Mouse (Mus musculus) thymus, adult 18-20 months (tissue): ENCODE measurements around the gene Clcnka.

ENCODE experiments used
- DNase-seq, 2 experiments: peaks; one replicate each; pipeline ENCODE4 v3.0.0; 2022; ENCODE audit warnings: mixed read lengths in 2 of 2

The Clcnka gene

DNA sequence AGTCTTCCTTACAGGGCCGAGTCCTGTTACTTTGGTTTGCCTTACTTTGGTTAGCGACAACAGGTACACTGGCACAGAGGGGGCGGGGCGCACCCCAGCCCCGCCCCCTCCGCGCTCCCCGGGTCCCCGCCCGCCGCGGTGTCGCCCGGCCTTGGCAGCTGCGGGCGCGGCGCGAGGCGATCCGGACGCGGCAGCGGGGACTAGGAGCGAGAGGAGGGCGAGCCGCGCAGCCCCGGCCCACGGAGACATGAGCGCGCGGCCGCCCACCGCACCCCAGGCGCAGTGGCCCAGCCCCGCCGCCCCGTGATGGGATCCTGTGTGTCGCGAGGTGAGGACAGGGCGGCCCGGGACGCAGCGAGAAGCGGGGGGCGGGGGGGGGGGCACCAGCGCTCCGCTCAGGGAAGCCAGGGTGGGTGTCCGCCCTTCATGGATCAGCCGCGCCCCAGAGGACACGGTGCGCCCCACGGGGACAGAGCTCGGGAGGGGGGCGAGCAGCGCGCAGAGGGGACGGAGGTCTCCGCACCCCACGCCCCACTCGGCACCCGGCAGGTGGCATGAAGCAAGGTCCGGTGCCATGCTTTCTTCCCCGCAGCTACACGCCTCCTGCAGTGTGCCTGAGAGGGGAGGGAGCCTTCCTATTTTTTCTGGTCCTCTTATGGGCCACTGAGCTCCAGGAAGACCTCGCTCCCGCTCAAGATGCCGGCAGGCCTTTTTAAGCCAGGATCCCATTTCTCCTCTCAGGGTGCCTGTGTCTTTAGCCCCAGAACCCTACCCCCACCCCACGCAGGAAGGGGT, 30.3 kb downstream of the Clcnka start, which contains the start of gene Fam131c:
Fam131c (plus strand) TSS at position 224 of the 795 bp plus-strand sequence.
- DNase-seq: no peak

DNA sequence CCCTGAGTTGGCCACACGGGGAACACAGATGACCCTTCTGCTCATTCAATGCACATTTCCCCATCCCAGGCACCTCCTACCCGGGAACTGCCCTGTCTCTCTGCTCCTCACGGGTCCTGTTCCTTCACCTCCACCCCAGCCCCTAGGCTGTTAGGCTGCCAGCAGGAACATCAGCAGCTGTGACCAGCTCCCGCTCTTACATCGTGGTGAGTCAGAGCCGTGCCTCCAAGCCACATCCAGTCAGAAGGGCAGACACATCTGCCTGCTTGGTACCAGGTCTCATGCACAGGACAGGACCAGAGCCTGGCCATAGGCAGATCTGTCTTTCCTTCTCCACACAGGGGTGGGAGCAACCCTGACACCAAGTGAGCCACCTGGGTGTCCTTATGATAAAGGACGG, 32.6 kb downstream of the Clcnka start:
- no peak for DNase-seq

DNA sequence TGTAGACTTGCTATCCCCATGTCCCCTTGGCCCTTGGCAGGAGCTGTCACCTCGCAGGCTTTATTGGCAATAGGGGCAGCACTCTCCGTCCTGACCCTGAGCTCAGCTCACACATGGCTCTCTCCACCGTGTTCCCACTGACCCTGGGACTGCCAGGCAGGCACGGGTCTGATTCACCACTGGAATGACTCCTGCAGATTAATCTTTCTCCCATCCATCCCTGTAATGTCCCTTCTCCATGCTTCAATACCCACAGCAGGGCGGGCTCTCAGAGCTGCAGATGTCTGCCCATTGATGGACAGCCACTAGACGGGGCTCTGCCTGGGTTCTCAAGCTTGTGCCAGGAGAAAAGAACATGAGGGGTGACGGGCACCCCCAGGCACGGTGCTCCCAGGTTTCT, 33.4 kb downstream of the Clcnka start:
- DNase-seq: no peak

DNA sequence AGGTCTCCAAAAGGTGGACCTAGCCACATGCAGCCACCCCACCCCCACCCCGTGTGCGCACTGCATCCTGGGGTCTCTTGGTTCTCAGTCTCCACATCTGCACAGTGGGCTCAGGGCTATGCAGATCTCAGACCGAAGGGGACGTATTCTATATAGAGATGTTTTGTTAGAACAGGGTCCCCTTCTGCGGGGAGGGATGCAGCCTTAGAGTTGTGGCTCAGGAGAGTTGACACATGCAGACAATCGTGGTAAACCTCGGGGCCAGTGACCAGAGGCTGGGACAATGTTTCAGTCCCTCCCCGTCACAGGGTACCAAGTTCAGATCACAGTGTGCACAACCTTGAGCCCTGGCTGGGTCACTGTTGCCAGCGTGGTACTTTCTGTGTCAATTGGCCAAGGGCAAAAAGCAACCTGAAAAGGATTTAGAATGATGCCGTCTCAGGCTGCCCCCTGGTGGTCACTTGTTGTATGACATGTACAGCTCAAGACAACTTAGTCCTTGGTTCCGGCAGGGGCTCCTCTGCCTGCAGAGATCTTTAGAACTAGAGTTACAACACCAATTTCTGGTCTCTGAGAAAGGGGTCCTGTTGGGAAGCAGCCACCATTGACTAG, 35.5 kb downstream of the Clcnka start:
- no peak for DNase-seq

DNA sequence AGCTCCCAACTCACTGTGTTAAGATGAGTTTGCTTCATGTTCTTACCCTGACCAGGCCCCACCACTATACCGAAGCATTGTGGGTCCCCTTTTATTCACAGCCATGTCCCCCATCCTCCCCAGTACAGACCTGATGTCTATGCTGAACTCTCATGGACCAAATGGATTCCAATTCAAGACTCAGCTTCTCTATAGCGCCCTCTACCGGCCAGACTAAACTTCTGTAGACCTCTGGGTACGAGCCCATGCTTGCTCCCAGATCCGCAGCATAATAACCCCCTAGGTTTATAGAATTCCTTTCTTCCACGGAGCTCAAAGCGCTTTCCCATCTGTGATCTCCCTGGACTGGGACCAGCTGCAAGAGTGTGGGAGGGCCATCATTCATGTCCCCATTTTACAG, 37.7 kb downstream of the Clcnka start:
- DNase-seq: no peak

DNA sequence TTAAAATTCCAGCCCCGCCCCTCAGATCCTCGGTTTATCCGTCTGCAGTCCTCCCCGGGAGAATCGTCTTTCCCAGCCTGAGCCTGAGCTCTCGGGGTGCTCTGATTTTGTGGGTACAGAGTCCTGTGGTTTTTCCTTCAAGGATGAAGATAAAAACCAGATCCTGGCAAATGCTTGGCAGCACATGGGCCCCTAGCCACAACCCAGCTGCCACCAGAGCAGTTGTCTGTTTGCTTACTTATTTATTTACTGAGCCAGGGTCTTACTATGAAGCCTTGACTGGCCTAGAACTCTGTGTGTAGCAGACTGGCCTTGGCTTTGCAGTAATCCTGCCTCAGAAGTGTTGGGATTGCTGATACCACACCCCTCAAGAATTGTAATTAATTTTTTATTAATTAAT, 39.3 kb downstream of the Clcnka start:
- no peak for DNase-seq

DNA sequence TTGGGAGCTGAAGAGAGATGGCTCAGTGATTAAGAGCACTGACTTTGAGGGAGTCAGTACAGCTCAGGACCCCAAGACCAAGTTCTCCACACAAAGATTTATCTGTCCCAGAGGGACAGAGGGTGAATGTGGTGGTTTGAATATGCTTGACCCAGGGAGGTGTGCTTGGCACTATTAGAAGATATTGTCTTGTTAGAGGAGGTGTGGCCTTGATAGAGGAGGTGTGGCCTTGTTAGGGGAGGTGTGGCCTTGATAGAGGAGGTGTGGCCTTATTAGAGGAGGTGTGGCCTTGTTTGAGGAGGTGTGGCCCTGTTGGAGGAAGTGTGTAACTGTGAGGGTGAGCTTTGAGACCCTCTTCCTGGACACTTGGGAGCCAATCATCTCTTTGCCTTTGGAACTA, 40.7 kb downstream of the Clcnka start:
- no peak for DNase-seq

DNA sequence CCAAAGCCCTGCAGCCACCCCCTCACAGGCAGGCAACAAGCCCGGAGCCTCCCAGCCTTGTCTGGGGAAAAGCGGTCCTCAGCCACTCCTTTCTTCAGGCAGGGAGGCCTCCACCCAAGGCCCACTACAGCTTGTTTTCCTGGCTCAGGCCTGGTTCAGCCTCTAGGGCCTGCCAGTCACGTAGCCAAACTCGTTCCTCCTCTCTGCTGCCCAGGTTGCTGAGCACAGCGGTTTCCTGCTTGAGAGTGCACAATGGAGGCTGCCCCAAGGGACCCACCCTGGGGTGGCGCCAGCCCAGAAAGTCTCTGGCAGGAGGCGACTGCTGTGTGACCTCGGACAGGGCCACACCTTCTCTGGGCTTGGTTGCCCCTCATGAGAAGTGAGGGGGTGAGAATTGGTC, 44.7 kb downstream of the Clcnka start:
- no peak for DNase-seq

DNA sequence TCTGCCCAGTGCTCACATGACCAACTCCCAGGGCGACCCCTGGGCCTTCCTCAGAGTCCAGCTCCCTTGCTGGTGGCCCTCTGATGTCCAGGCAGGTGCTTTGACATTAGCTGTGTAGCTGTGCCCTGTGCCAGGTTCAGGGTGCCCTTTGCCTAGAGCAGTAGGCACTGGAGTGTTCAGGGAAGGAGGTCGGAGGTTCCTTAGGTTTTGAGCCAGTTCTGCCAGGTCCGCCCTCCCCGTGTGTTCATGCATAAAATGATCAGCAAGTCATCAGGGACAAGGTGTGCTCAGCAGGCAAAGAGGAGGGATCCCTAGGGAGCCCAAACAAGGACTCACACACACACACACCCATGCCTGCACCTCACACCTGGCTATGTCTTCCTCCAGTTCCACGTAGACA, 45.5 kb downstream of the Clcnka start:
- DNase-seq: no peak

DNA sequence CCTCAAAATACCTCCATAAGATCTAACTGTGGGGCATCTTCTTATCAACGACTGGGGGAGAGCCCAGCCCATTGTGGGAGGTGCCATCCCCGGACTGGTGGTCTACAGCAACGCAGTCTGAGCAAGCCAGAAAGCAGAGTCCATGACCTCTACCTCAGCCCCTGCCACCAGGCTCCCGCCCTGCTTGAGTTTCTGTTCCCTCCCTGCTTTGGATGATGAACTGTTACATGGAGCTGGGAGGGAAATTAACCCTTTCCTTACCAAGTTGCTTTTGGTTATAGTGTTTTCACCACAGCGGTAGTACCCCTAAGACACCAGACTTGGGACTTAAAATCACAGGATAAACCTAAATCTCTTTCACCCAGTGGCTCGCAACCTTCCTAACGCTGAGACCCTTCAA, 46.6 kb downstream of the Clcnka start:
- no peak for DNase-seq

DNA sequence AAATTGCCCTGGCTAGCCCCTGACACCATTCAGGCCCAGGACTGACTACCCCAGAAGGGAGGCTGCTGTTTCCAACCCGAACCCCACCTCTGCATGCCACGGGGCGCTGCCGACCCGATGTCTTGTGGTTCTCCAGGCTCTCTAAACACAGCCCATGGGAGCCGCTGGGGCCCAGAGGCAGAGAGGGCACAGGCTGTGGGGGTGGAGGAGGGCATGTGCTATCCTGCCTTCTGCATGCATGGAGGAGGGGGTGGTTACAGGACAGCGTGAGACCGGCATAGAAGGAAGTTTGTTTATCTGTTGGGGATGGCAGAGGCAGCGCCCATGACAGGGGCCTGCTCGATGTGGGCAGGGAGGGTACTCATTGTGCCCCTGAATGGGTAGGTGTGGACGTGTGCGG, 48.5 kb downstream of the Clcnka start:
- no peak for DNase-seq

DNA sequence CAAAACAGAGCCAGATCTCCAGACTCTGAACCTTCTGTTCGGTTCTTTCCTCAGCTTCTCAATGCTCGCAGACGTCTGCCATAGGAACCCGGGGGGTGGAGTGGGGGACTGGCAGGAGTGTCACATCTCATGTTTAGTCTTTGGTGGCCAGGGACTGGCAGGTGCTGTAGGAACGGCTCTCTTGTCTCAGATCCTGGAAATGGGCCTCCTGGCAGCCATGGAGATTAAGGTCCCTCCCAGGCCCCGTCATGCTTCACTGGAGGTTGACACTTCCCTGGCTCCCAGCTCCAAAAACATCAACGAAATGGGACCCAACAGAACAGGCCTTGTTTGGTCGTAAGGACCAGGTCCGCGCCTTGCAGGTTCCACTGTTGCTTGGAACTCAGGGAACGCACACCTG, 49.9 kb downstream of the Clcnka start:
- no peak for DNase-seq

DNA sequence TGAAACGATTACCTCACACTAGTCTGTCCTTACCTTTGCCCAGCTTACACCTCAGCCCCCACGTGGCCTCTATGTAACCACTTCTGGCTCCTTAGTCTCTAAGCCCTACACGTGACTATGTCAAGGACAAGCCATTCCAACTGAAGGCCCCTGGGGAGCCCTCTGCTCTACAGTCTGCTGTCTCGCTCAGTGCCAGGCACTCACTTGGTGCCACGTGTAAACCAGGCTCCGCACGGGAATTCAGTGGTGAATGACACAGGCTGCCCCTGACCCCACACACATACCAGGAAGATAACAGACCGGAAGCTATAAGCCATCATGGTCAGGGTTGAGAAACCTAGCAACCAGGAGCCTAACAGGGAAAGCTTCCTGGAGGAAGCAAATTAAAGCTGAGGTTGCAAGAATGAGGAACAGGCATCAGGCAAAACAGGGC, 51.1 kb downstream of the Clcnka start:
- DNase-seq: no peak

DNA sequence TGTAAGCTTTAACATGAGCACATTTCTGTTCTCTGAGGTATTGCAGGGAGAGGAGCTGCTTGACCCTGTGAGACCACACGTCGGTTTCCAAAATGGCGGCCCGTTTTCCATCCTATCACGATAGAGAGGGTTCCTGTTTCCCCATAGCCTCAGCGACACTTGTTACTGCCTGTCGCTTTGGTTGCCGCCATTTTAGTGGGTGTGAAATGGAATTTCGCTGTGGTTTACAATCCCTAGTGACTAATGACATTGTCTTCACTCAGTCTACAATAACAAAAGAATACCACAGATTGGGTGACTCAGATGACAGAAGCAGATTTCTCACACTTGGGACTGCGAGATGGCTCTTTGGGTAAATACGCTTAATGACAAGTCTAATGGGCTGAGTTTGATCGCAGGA, 53.3 kb downstream of the Clcnka start:
- no peak for DNase-seq

DNA sequence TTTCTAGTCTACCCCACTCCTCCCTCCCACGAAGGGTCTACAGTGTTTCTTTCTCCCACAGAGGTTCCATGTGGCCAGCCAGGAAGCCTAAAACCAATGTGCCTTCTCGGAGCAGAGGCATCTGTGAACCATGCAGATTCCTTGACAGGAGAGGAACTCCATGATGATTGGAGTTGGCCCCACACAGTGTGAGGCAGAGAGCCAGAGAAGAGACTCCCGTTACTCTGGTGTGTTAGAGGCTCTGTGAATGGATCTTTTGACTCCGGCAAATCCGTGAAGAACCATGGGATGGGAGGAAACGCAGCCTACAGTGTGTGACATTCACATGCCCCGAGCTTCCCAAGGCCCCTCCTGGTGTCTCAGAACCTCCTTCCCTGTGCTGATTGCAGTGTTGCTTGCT, 55.0 kb downstream of the Clcnka start:
- DNase-seq: no peak

DNA sequence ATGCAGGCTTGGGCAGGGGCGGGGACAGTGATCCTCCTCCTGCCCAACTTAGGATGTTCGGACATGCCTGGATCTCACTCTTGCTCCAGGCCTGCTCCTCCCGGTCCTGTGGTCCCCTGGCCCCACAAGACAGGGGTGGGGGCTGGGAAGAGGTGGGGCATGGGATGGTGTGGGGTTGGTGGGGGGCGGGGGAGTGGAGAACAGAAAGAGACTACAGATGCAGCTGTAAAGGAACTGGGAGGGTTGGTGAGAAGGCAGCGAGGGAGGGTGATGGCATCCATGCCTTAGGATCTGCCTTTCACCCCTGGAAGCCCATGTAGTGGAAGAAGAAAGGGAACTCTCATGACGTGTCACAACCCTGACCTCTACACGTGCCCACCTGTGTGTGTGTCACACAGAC, 57.0 kb downstream of the Clcnka start:
- DNase-seq: no peak

DNA sequence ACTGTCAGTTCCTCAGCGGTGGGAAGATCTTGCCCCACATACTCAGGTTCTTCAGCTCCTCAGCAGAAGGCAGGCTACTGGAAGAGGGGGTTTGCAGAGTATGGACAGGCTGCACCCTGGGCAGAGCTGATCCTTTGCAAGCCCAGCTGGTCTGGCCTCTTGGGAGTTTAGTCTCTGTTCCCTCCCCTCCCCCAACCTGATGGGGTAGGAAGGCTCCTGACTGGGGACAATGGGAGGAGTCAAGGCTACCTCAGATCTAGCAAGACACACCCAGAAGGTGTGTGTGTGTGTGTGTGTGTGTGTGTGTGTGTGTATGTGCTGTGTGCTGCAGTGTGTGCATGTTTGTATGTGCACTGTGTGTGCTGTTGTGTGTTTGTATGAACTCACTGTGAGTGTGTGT, 59.7 kb downstream of the Clcnka start:
- DNase-seq: no peak

DNA sequence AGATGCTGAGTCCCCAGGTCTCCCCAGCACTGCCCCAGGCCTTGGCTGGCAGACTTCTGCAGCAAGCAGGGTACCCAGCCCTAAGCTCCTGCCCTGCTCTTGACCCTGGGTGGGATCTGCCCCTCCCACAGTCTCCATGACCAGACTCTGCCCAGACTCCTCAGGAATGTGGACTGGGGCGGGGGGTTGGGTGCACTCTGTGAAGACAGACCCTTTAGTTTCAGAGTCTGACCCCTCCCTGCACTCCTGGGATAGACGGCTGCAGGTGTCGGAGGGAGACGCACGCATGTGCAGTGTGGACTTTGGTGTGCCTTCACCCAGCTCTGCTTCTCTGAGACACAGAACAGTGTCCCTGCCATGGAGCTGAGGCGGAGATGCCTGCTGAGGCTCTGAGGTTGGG, 60.5 kb downstream of the Clcnka start:
- no peak for DNase-seq

DNA sequence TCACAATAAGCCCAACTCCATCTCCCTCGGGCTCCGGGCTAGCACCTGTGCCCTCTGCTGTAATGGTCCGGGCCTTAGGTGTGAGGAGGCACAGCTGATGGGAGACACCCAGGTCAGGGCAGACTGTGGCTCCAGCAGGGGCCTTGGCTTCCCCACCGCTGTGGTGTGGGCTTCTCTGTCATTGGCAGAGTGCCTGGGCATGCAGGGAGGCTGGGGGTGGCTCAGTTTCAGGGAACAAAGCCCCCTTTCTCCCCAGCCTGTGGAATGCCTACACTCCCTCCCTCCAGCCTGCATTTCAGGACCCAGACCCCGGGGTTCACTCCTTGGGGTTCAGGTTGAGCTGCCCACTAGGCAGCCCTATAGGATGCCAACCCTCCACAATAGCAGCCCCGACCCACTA, 62.3 kb downstream of the Clcnka start:
- no peak for DNase-seq

DNA sequence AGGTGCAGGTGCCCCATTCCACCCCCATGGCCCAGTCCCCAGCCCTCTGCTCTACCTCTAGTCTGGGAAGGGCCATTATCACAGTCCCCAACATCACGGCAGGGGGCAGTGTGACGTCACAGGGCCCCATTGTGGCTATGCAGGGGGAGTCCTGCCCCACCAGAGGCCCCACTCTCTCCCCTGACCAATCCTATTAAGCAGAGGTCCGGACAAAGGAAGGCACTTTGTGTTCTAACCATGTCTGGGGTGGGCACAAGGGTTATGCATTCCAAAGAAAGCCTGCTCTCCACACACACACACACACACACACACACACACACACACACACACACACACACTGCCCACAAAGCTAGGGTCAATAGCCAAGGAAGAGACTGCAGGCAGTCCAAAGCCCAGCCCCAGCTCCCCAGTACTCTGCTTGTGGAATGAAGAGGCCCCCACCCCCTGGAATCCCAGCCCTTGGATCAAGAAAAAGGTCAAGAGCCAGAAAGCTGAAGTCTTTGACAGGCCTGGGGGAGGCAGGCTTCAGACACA, 63.2 kb downstream of the Clcnka start:
- no peak for DNase-seq

DNA sequence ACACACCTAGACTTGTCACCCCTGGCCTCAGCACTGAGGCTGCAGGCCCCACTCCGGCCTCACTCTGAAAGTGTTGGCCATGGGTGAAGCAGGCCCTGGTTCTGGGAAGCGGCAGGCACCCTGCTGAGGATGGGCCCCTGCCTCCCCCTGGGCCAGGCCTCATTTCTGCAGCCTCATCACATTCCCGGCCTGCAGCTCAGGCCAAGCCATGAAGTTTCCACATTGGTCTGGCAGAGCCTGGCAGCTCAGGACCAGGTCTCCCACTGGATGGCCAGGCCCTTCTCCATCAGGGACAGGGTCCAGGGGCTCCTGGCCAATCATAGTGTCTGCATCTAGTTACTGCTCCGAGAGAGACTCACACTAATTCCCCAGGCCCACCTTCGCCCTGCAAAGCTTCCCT, 63.8 kb downstream of the Clcnka start:
- no peak for DNase-seq
